Comparison of ENCODE assay signal across 1 mouse cellular context in the genomic region with DNA sequence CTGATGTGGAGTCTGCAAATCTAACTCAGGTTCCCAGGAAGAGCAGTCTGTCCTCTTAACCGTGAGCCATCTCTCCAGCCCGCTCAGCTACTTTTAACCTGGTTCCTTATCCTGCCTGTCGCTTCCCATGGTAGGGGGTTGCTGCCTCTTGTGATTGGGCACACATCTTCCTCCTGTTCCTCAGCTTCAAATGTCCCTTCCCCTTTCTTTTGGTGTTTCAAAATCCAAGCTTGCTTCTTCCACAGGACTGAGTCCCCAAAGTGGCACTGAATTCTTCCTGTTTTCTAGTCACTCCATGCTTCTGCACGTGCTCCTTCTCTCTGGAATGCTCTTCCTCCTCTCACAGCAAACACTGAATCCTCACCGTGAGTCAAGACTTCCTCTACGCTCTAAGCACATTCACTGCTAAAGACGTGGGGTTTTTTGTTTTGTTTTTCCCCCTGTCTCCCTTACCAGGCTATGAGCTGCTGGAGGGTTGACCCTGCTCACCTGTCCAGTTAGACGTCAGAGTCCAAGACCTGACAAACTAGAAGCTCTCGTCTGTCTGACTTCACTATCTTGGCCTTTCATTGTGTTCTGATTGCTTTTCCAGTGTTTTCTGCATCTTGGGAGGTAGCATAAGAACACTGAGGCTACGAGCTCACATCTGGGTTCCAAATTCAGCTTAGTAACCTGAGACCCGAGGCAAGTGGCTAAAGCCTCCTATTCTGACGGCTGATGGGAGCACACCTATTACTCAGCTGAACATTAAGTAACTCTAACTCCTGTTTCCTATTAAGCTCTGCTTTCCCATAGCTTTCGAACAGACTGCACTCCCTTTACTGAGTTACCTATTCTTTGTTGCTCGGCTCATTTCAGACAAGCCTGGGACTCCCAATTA.
TF ChIP-seq lines count a peak whose summit lies in the region.

No protein-coding gene starts in this region.

TF ChIP-seq in CH12.LX, 34 proteins besides CTCF, POLR2A, EP300 and RAD21:
- TF ChIP-seq NRF1 (IDR thresholded peaks at IDR 0.05; ENCODE audit: low read depth, low read length), result no peak
- 0 out of 2 replicates have a peak, but pooled peaks have one; percentile 31 for TF ChIP-seq ZMIZ1 (IDR thresholded peaks at IDR 0.05; ENCODE audit: low read depth, low read length)
TF ChIP-seq in CH12.LX: peak in this region for 1.
